Comparison of ENCODE assay signal across 12 mouse cellular contexts in genomic region chr1:191432531-191432930, GRCm38 (mm10). TPM values are rescaled to one million over a fixed set of nuclear protein-coding genes. Genes with fewer than 3 reads are reported as not detected.
DNase-seq lines count a peak whose midpoint lies in the region; ATAC-seq and TF ChIP-seq lines count a peak whose summit lies in the region.
"Had no signal": no experiment of that assay in that cellular context is flagged by ENCODE, and none has a peak within 500 bp of the region (broad histone marks: within the 10 kb centered on the region; RNA-seq: fewer than 3 reads in every experiment).

No protein-coding gene starts in this region.

- H3K9ac ChIP-seq in heart, embryonic 12.5 days = no peak overlapping the region
- H3K9ac ChIP-seq in intestine, embryonic 15.5 days = no peak overlapping the region
- H3K9ac ChIP-seq in liver, embryonic 11.5 days (ENCODE audit: low read depth, low read length) = no peak overlapping the region
- H3K9ac ChIP-seq: forebrain, postnatal 0 days; hindbrain, embryonic 14.5 days had no signal

- H3K36me3 ChIP-seq in heart, embryonic 12.5 days = no peaks in the 10 kb centered on the region
- no peaks in the 10 kb centered on the region for H3K36me3 ChIP-seq in E14TG2a.4 (ENCODE audit: insufficient read depth, low read length)
- H3K36me3 ChIP-seq in intestine, embryonic 15.5 days = no peaks in the 10 kb centered on the region
- no peaks in the 10 kb centered on the region for H3K36me3 ChIP-seq in liver, embryonic 11.5 days (ENCODE audit: control insufficient read depth, insufficient read depth, low read length)
- H3K36me3 ChIP-seq in forebrain, embryonic 10.5 days (replicated peaks) = no peaks in the 10 kb centered on the region

- no peak for TF ChIP-seq CTCF in E14TG2a.4 (conservative IDR thresholded peaks at IDR 0.05; ENCODE audit: low read length)

- DNase-seq in heart, postnatal 36 days = no peak
- no peak for DNase-seq in liver, embryonic 11.5 days (ENCODE audit: low spot score)
- no peak for DNase-seq in forebrain, embryonic 10.5 days (ENCODE audit: extremely low spot score, low spot score)
- DNase-seq in thymus, postnatal 25 days = no peak
- no peak for DNase-seq in right cerebral cortex, postnatal 36 days (ENCODE audit: low spot score in 2 of 2)
- DNase-seq: cerebellum, adult 9-10 months; forebrain, postnatal 0 days; right cerebral cortex, adult 18-20 months had no signal

- no peak for ATAC-seq in heart, embryonic 12.5 days (ENCODE audit: insufficient number of reproducible peaks, low FRiP score)
- no peak for ATAC-seq in intestine, embryonic 15.5 days
- ATAC-seq in liver, embryonic 11.5 days (replicated peaks; ENCODE audit: low FRiP score) = no peak
- ATAC-seq: forebrain, postnatal 0 days had no signal

- 0 out of 2 replicates have a peak overlapping the region, but pooled peaks have one; percentile 1 for H3K4me2 ChIP-seq in heart, embryonic 12.5 days
- peak overlapping the region; percentile 23; the same call in 1 of the 2 replicates for H3K4me2 ChIP-seq in intestine, embryonic 15.5 days (replicated peaks)
- H3K4me2 ChIP-seq in liver, embryonic 11.5 days = peak overlapping the region; percentile 46
- H3K4me2 ChIP-seq: hindbrain, embryonic 14.5 days had no signal

- no peak overlapping the region for H3K27ac ChIP-seq in heart, embryonic 12.5 days (ENCODE audit: poor library complexity, severe bottlenecking)
- H3K27ac ChIP-seq in intestine, embryonic 15.5 days = no peak overlapping the region
- no peak overlapping the region for H3K27ac ChIP-seq in liver, embryonic 11.5 days (ENCODE audit: low read depth, low read length)
- H3K27ac ChIP-seq in forebrain, embryonic 10.5 days = no peak overlapping the region
- H3K27ac ChIP-seq: hindbrain, embryonic 14.5 days had no signal

- H3K4me3 ChIP-seq in heart, embryonic 12.5 days = no peak overlapping the region
- peak overlapping the region; percentile 8 for H3K4me3 ChIP-seq in E14TG2a.4 (replicated peaks; ENCODE audit: low read length)
- no peak overlapping the region for H3K4me3 ChIP-seq in intestine, embryonic 15.5 days (replicated peaks)
- H3K4me3 ChIP-seq in liver, embryonic 11.5 days (ENCODE audit: low read depth, low read length) = peak overlapping the region; percentile 3; the same call in 1 of the 2 replicates
- H3K4me3 ChIP-seq in forebrain, embryonic 10.5 days = no peak overlapping the region

- H3K9me3 ChIP-seq in heart, embryonic 12.5 days (replicated peaks) = no peaks in the 10 kb centered on the region
- H3K9me3 ChIP-seq in E14TG2a.4 (ENCODE audit: low read length) = no peaks in the 10 kb centered on the region
- H3K9me3 ChIP-seq in intestine, embryonic 15.5 days = no peaks in the 10 kb centered on the region
- no peaks in the 10 kb centered on the region for H3K9me3 ChIP-seq in liver, embryonic 11.5 days (ENCODE audit: control insufficient read depth, low read length)
- H3K9me3 ChIP-seq in forebrain, embryonic 10.5 days = no peaks in the 10 kb centered on the region

- H3K4me1 ChIP-seq in heart, embryonic 12.5 days (replicated peaks) = peaks cover 39% of the 10 kb centered on the region
- peaks cover 60% of the 10 kb centered on the region for H3K4me1 ChIP-seq in E14TG2a.4 (replicated peaks; ENCODE audit: low read depth, low read length)
- H3K4me1 ChIP-seq in intestine, embryonic 15.5 days (replicated peaks) = peaks cover 13% of the 10 kb centered on the region; the same call in 1 of the 2 replicates
- H3K4me1 ChIP-seq in liver, embryonic 11.5 days (replicated peaks; ENCODE audit: control insufficient read depth, insufficient read depth, low read length) = peaks cover 12% of the 10 kb centered on the region
- peaks cover 35% of the 10 kb centered on the region for H3K4me1 ChIP-seq in forebrain, embryonic 10.5 days

- WGBS in heart, embryonic 12.5 days = 32% methylated on average over 7 of the region's 7 CpGs
- 23% methylated on average over 7 of the region's 7 CpGs for WGBS in intestine, embryonic 15.5 days
- 27% methylated on average over 7 of the region's 7 CpGs for WGBS in liver, embryonic 11.5 days
- 47% methylated on average over 7 of the region's 7 CpGs for whole genome bisulfite sequencing in forebrain, embryonic 10.5 days

- intact Hi-C loops in heart, postnatal 36 days (cut with DNase I) = no loop called here

- H3K27me3 ChIP-seq in heart, embryonic 12.5 days (replicated peaks) = no peaks in the 10 kb centered on the region
- H3K27me3 ChIP-seq in E14TG2a.4 (ENCODE audit: insufficient read depth, low read length) = peaks cover 2% of the 10 kb centered on the region; the same call in 1 of the 2 replicates
- no peaks in the 10 kb centered on the region for H3K27me3 ChIP-seq in intestine, embryonic 15.5 days (replicated peaks)
- H3K27me3 ChIP-seq in liver, embryonic 11.5 days (replicated peaks; ENCODE audit: control insufficient read depth, insufficient read depth, low read length) = no peaks in the 10 kb centered on the region
- H3K27me3 ChIP-seq in forebrain, embryonic 10.5 days (ENCODE audit: poor library complexity, severe bottlenecking) = no peaks in the 10 kb centered on the region

RNA-seq across cellular contexts. Expression of gene Ppp2r5a, which starts 29.5 kb away (rescaled TPM):
- polyA plus RNA-seq in heart, embryonic 12.5 days (2016; fragmentation: Nextera tagmentation; extraction: Ambion mirVana) = 43.0 and 45.6 TPM in 2 replicates
- 100 to 1,000 TPM in 1 of 2 experiments, 10 to 100 TPM in 1; 97.7 to 101 TPM for total RNA-seq in heart, postnatal 36 days (2021)
- polyA plus RNA-seq in intestine, embryonic 15.5 days (2015; fragmentation: Nextera tagmentation; extraction: Ambion mirVana) = 23.7 and 27.0 TPM in 2 replicates
- 32.4 and 39.9 TPM in 2 replicates for polyA plus RNA-seq in liver, embryonic 11.5 days (2014; fragmentation: Nextera tagmentation; extraction: Ambion mirVana)
- 9.1 and 9.5 TPM in 2 replicates for polyA plus RNA-seq in forebrain, embryonic 10.5 days (2016; fragmentation: Nextera tagmentation; extraction: Ambion mirVana)

Comparison
In these comparisons a context has a peak if more than half of its experiments do, and no peak if none do; other contexts are left out.
1. H3K4me3 ChIP-seq: peak in E14TG2a.4 (single experiment) and liver, embryonic 11.5 days (single experiment); none in heart, embryonic 12.5 days (single experiment), intestine, embryonic 15.5 days (single experiment) and forebrain, embryonic 10.5 days (single experiment).
2. Peak in every context shown above with its lines, with median percentiles within 50 percentile points of each other: H3K4me2 ChIP-seq.